Mouse (Mus musculus): ENCODE measurements around the gene Pdhx. TPM values are rescaled to one million over a fixed set of nuclear protein-coding genes. Genes with fewer than 3 reads are reported as not detected.
A peak's percentile ranks its signal among the peaks of the same experiment; 100 is the strongest.

Gene Pdhx
- polyA plus RNA-seq, 1 experiment from 2014 or later: 41.1 TPM

DNA sequence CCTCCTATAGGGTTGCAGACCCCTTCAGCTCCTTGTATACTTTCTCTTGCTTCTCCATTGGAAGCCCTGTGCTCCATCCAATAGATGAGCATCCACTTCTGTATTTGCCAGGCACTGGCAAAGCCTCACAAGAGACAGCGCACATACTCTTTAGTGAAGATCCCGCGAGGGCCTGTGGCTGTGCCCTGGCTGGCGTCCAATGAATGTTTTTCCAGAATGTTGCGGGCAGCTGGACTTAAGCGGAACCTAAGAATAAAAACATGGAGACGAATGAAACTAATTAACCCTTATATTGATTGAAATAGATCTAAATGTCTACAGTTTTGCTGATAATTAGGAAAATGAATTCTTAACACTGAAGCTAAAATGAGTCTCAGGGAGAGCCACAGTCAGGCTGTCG lies 32.4 kb downstream of the Pdhx start:
- ATAC-seq (ENCODE audit: low read depth): no peak
- Histone ChIP-seq H3K4me2 (ENCODE audit: low read depth, low read length) (no peak overlapping the region), H3K9me3 (ENCODE audit: control insufficient read depth, low read length) (no peaks in the 10 kb centered on the region), H3K4me1 (ENCODE audit: control insufficient read depth, insufficient read depth, low read length) (no peaks in the 10 kb centered on the region), H3K9ac (ENCODE audit: low read depth, low read length) (no peak overlapping the region), H3K4me3 (ENCODE audit: low read depth, low read length) (no peak overlapping the region), H3K27ac (replicated peaks; ENCODE audit: low read depth, low read length) (no peak overlapping the region), H3K27me3 (replicated peaks; ENCODE audit: control insufficient read depth, insufficient read depth, low read length) (no peaks in the 10 kb centered on the region), H3K36me3 (ENCODE audit: control insufficient read depth, insufficient read depth, low read length) (peaks cover 22% of the 10 kb centered on the region; the same call in 1 of the 2 replicates)
- peak; percentile 38 for DNase-seq (ENCODE audit: low spot score)
- WGBS: 70% methylated on average over 8 of the region's 8 CpGs

DNA sequence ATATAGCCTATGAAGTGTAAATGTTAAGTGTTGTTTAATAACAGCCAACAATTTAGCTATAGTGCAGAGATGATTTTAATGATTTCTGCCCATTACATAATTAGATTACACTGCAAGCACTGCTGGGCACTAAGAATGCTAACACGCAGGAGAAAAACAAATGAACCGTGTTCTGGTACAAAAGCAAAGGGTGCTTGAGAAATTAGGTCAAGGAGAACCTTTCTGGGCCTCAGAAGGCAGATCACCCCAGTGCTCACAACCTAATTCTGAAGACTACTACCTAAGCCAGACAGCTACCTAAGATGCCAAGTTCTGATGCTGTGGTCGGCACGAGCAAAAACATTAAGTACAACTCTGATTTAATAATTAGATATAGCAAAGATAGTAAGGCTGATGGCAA lies 35.5 kb downstream of the Pdhx start:
- no peak for ATAC-seq (ENCODE audit: low read depth)
- no peak for DNase-seq (ENCODE audit: low spot score)
- Histone ChIP-seq H3K4me2 (ENCODE audit: low read depth, low read length) (no peak overlapping the region), H3K9ac (ENCODE audit: low read depth, low read length) (no peak overlapping the region), H3K4me1 (ENCODE audit: control insufficient read depth, insufficient read depth, low read length) (no peaks in the 10 kb centered on the region), H3K9me3 (ENCODE audit: control insufficient read depth, low read length) (no peaks in the 10 kb centered on the region), H3K27ac (replicated peaks; ENCODE audit: low read depth, low read length) (no peak overlapping the region), H3K36me3 (ENCODE audit: control insufficient read depth, insufficient read depth, low read length) (peaks cover 28% of the 10 kb centered on the region; the same call in 1 of the 2 replicates), H3K4me3 (ENCODE audit: low read depth, low read length) (no peak overlapping the region), H3K27me3 (replicated peaks; ENCODE audit: control insufficient read depth, insufficient read depth, low read length) (no peaks in the 10 kb centered on the region)
- WGBS: 88% methylated on average over 4 of the region's 4 CpGs

DNA sequence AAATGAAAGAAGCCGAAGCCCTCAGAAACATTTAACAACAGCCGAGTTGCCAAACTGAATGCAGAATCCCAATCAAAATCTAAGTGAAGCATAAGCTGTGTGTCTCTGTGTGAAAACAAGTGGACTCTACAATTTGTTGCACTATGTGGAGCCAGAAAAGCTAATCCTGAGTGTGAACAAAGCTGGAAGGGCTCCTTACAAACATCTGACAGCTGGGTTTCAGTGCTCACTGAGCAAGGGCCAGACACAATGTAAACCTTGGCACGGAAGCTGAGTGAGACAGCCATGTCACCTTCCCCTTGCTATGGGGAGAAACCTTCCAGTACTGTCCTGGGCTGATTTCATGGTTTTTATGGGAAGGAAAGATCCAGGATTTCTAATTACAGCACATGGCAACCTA lies 50.6 kb downstream of the Pdhx start:
- H3K27me3 ChIP-seq (replicated peaks; ENCODE audit: control insufficient read depth, insufficient read depth, low read length): no peaks in the 10 kb centered on the region
- H3K9me3 ChIP-seq (ENCODE audit: control insufficient read depth, low read length): no peaks in the 10 kb centered on the region
- 91% methylated on average over 3 of the region's 3 CpGs for WGBS
- DNase-seq (ENCODE audit: low spot score) (no peak), ATAC-seq (ENCODE audit: low read depth) (no peak)
- H3K4me3 ChIP-seq (ENCODE audit: low read depth, low read length): no peak overlapping the region
- H3K4me1 ChIP-seq (ENCODE audit: control insufficient read depth, insufficient read depth, low read length): no peaks in the 10 kb centered on the region
- H3K27ac ChIP-seq (replicated peaks; ENCODE audit: low read depth, low read length): no peak overlapping the region
- H3K9ac ChIP-seq (ENCODE audit: low read depth, low read length): no peak overlapping the region
- no peak overlapping the region for H3K4me2 ChIP-seq (ENCODE audit: low read depth, low read length)
- H3K36me3 ChIP-seq (ENCODE audit: control insufficient read depth, insufficient read depth, low read length): peaks cover 22% of the 10 kb centered on the region; the same call in 1 of the 2 replicates

DNA sequence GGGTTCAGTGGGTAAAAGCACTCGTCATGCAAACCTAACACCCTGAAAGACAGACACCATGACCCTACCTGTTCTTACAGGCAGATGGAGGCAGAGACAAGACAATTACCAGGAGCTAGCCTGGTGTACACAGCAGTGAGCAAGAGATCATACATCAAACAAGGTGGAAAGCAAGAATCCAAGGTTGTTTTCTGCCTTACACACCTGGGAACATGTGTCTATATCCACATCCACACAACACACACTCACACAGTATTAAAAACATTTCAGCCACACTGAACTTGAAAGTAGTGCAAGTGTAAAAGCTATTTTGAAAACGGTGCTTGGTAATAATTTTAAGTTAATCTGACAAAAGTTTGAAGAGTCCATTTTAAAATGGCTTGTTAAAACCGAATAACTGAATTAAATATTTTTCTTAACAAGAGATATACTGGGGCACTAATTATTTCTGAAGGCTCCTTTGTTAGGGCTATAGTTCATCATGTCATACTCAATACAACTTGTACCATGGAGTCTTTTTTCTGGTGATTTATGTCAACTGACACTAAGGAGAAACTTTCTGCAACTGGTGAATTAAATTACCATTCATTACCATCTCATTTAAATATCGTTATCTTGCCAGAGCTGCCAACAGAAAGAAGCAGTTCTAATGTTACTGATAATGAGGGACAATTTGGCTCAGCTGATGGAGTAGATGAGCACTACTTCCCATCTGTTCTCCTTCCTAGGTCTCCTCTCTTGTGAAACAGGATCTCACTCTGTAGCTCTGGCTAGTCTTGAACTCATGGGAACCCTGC lies 52.9 kb downstream of the Pdhx start:
- Histone ChIP-seq H3K4me1 (ENCODE audit: control insufficient read depth, insufficient read depth, low read length) (no peaks in the 10 kb centered on the region), H3K9me3 (ENCODE audit: control insufficient read depth, low read length) (no peaks in the 10 kb centered on the region), H3K9ac (ENCODE audit: low read depth, low read length) (no peak overlapping the region), H3K4me3 (ENCODE audit: low read depth, low read length) (no peak overlapping the region), H3K27me3 (replicated peaks; ENCODE audit: control insufficient read depth, insufficient read depth, low read length) (no peaks in the 10 kb centered on the region), H3K4me2 (ENCODE audit: low read depth, low read length) (no peak overlapping the region), H3K27ac (replicated peaks; ENCODE audit: low read depth, low read length) (no peak overlapping the region), H3K36me3 (ENCODE audit: control insufficient read depth, insufficient read depth, low read length) (0 out of 2 replicates have a peak, but pooled peaks cover 8% of the 10 kb centered on the region)
- ATAC-seq (ENCODE audit: low read depth) (no peak), DNase-seq (ENCODE audit: low spot score) (no peak)
- WGBS: 70% methylated on average over 4 of the region's 4 CpGs

DNA sequence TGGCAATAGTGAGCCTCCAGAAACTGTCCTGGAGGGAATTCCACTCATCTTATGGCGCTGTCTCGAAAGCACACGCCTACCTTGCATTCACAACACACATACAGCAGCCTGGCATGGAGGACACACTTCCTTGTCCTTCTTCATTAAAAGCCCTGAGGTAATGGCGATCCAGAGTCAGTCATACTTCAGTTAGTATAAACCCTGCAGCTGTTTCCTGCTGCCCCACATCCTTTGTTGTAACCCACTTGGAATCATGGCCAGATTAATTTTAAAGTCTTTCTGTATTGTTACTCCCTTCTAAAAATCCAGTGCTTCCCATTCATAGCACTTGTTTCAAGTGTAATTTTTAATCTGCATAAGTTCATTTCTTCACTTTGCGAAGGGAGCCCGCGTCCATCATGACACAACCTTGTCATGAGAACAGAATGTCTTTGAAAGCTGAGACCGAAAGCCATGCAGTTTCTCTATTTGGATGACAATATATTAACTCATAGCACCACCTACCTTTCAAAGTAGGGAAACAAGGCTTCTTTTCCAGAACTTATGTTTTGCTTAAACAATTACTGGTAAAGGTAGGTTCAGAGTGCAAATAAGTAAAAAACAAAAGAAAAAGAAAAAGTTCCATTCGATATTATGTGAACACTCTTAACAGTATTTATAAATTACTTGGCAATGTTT lies 54.4 kb downstream of the Pdhx start:
- Histone ChIP-seq H3K36me3 (ENCODE audit: control insufficient read depth, insufficient read depth, low read length) (0 out of 2 replicates have a peak, but pooled peaks cover 8% of the 10 kb centered on the region), H3K4me1 (ENCODE audit: control insufficient read depth, insufficient read depth, low read length) (no peaks in the 10 kb centered on the region), H3K27ac (replicated peaks; ENCODE audit: low read depth, low read length) (no peak overlapping the region), H3K4me3 (ENCODE audit: low read depth, low read length) (no peak overlapping the region), H3K9ac (ENCODE audit: low read depth, low read length) (no peak overlapping the region), H3K27me3 (replicated peaks; ENCODE audit: control insufficient read depth, insufficient read depth, low read length) (no peaks in the 10 kb centered on the region), H3K9me3 (ENCODE audit: control insufficient read depth, low read length) (no peaks in the 10 kb centered on the region), H3K4me2 (ENCODE audit: low read depth, low read length) (no peak overlapping the region)
- peak; percentile 81 for DNase-seq (ENCODE audit: low spot score)
- no peak for ATAC-seq (ENCODE audit: low read depth)
- WGBS: 63% methylated on average over 9 of the region's 9 CpGs

DNA sequence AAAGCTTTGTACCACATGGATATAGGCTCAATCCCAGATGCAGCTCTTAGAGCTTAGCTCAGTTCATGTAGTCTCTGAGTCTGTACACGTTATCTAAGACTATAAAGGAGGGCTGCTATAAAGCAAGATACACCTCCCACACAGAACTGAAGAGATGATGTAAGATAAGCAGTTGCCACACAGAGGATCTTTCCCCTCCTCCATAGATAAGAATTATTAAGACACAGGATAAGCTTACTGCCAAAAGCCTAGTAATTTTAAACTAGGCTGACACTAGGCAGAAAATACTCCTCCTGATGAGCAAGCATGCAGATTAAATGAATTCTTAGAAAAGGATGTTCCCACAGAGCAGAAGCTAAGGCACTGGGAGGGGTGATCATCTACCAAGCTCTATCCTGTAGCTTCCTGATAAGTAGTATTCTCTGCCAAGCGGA lies 55.9 kb downstream of the Pdhx start:
- Histone ChIP-seq H3K4me3 (ENCODE audit: low read depth, low read length) (no peak overlapping the region), H3K4me1 (ENCODE audit: control insufficient read depth, insufficient read depth, low read length) (no peaks in the 10 kb centered on the region), H3K27ac (replicated peaks; ENCODE audit: low read depth, low read length) (no peak overlapping the region), H3K36me3 (ENCODE audit: control insufficient read depth, insufficient read depth, low read length) (0 out of 2 replicates have a peak, but pooled peaks cover 8% of the 10 kb centered on the region), H3K27me3 (replicated peaks; ENCODE audit: control insufficient read depth, insufficient read depth, low read length) (no peaks in the 10 kb centered on the region), H3K9ac (ENCODE audit: low read depth, low read length) (no peak overlapping the region), H3K4me2 (ENCODE audit: low read depth, low read length) (no peak overlapping the region), H3K9me3 (ENCODE audit: control insufficient read depth, low read length) (no peaks in the 10 kb centered on the region)
- no peak for ATAC-seq (ENCODE audit: low read depth)
- 76% methylated on average over 2 of the region's 2 CpGs for WGBS
- DNase-seq (ENCODE audit: low spot score): no peak

DNA sequence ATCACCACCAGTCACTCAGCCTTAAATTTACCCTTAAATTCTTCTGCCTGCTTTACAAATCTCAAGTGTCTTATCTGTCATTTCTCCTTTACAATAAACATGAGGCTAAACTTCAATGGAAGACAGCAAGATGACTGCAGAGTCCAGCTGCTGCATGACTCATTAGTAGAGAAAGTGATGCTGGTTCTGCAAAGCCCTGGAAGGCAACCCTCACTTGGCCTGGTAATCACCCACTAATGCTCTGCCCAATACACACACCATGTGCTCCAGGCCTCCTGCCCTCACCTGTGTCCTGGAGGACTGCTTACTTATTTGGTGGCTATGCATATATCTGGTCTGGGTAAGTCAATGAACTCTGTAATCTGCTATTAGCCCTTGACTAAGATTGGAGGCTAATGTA lies 57.2 kb downstream of the Pdhx start:
- H3K27ac ChIP-seq (replicated peaks; ENCODE audit: low read depth, low read length): no peak overlapping the region
- H3K9me3 ChIP-seq (ENCODE audit: control insufficient read depth, low read length): no peaks in the 10 kb centered on the region
- no peak overlapping the region for H3K4me2 ChIP-seq (ENCODE audit: low read depth, low read length)
- DNase-seq (ENCODE audit: low spot score) (no peak), ATAC-seq (ENCODE audit: low read depth) (no peak)
- no peaks in the 10 kb centered on the region for H3K36me3 ChIP-seq (ENCODE audit: control insufficient read depth, insufficient read depth, low read length)
- no peak overlapping the region for H3K9ac ChIP-seq (ENCODE audit: low read depth, low read length)
- no peaks in the 10 kb centered on the region for H3K4me1 ChIP-seq (ENCODE audit: control insufficient read depth, insufficient read depth, low read length)
- no peaks in the 10 kb centered on the region for H3K27me3 ChIP-seq (replicated peaks; ENCODE audit: control insufficient read depth, insufficient read depth, low read length)
- H3K4me3 ChIP-seq (ENCODE audit: low read depth, low read length): no peak overlapping the region

DNA sequence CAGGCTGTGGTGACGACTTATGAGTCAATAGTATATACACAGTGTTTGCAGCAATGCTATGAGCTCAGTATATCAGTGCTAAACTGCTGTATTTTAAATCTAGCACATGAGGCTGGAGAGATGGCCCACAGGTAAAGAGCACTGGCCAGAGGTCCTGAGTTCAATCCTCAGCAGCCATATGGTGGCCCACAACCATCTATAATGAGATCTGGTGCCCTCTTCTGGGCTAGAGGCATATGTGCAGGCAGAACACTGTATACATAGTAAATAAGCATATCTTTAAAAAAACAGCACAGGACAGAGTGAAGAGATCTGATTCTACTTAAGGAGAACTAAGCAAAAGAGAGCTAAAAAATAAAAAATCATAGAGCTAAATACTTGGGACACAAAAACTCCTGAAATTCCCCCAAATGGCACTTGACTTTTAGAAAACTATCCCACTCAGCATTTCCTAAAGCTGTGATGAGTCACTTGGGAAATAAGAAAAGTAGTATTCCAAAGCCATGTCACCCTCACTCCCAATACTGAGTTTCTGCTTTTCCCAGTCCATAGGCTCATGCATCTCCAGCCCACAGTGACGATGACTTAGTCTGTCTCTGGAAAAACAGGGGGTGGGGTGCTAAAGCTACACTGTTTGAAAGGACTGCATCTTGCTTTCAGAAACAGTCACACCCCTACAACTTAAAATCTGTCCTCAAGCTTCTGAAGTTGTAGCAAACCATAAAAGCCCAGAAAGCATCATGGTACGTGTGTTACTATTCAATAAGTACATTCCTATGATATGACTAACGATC lies 60.3 kb downstream of the Pdhx start:
- Histone ChIP-seq H3K9ac (ENCODE audit: low read depth, low read length) (no peak overlapping the region), H3K4me3 (ENCODE audit: low read depth, low read length) (no peak overlapping the region), H3K27ac (replicated peaks; ENCODE audit: low read depth, low read length) (no peak overlapping the region), H3K4me1 (ENCODE audit: control insufficient read depth, insufficient read depth, low read length) (no peaks in the 10 kb centered on the region), H3K27me3 (replicated peaks; ENCODE audit: control insufficient read depth, insufficient read depth, low read length) (no peaks in the 10 kb centered on the region), H3K9me3 (ENCODE audit: control insufficient read depth, low read length) (no peaks in the 10 kb centered on the region), H3K4me2 (ENCODE audit: low read depth, low read length) (no peak overlapping the region), H3K36me3 (ENCODE audit: control insufficient read depth, insufficient read depth, low read length) (no peaks in the 10 kb centered on the region)
- WGBS: 83% methylated on average over 4 of the region's 4 CpGs
- ATAC-seq (ENCODE audit: low read depth) (no peak), DNase-seq (ENCODE audit: low spot score) (no peak)

All from embryonic facial prominence, embryonic 14.5 days (tissue).